Mouse (Mus musculus): ENCODE results near the gene Qrich1.

- TF ChIP-seq POLR2A (IDR thresholded peaks at IDR 0.05; ENCODE audit: extremely low read depth, insufficient read depth, low read length) (no peak), CTCF (IDR thresholded peaks at IDR 0.05; ENCODE audit: low read depth, low read length) (no peak)
Measured at GRCm38 (mm10) chr9:108521604-108522003, 5.0 kb downstream of the Qrich1 start.
